Mouse (Mus musculus) c-Kit-positive CD71-negative TER-119-negative erythroid progenitor cells, embryonic 14.5 days (primary cell): ENCODE data around the gene Phb.

ENCODE experiments used
- DNase-seq: peaks from one replicate; pipeline ENCODE4 v3.0.0-alpha.2; 2013; ENCODE audit warnings: low read depth

The Phb gene

GRCm38 (mm10) chr11:95712563-95713224, 45.9 kb downstream of the Phb start, which contains the start of gene Zfp652:
Zfp652 (plus strand) TSS chr11:95712673.
- DNase-seq, result peak; percentile 82

GRCm38 (mm10) chr11:95713225-95713810, 46.6 kb downstream of the Phb start:
- DNase-seq, result no peak

GRCm38 (mm10) chr11:95713811-95714241, 47.1 kb downstream of the Phb start:
- no peak for DNase-seq

GRCm38 (mm10) chr11:95714411-95714810, 47.7 kb downstream of the Phb start:
- DNase-seq, result no peak

GRCm38 (mm10) chr11:95716136-95716535, 49.4 kb downstream of the Phb start:
- no peak for DNase-seq

GRCm38 (mm10) chr11:95719356-95719755, 52.6 kb downstream of the Phb start:
- no peak for DNase-seq

GRCm38 (mm10) chr11:95723287-95723686, 56.5 kb downstream of the Phb start, which contains the start of gene B130006D01Rik:
B130006D01Rik (plus strand) TSS chr11:95723587.
- no peak for DNase-seq

GRCm38 (mm10) chr11:95724466-95724865, 57.7 kb downstream of the Phb start:
- no peak for DNase-seq

- DNase-seq, result no peak
Measured at GRCm38 (mm10) chr11:95726156-95726555, 59.4 kb downstream of the Phb start.

- DNase-seq, result no peak
Measured at GRCm38 (mm10) chr11:95727947-95728346, 61.2 kb downstream of the Phb start.

- DNase-seq, result no peak
Measured at GRCm38 (mm10) chr11:95728916-95729907, 62.5 kb downstream of the Phb start.
